Mouse (Mus musculus): ENCODE data around the gene Shisa5.
A peak's percentile ranks its signal among the peaks of the same experiment; 100 is the strongest.

Gene Shisa5

GRCm38 (mm10) chr9:109093786-109094552, 55.6 kb downstream of the Shisa5 start:
- no peak for DNase-seq (ENCODE audit: low read depth)

GRCm38 (mm10) chr9:109094553-109095136, 56.3 kb downstream of the Shisa5 start:
- DNase-seq (ENCODE audit: low read depth): no peak

- DNase-seq (ENCODE audit: low read depth): no peak
Observed at GRCm38 (mm10) chr9:109095137-109095982, 57.0 kb downstream of the Shisa5 start, which contains the start of gene Plxnb1. TSS of gene Plxnb1 (plus strand) at chr9:109095389.

- no peak for DNase-seq (ENCODE audit: low read depth)
Observed at GRCm38 (mm10) chr9:109096251-109096661, 57.9 kb downstream of the Shisa5 start.

- DNase-seq (ENCODE audit: low read depth): no peak
Observed at GRCm38 (mm10) chr9:109096856-109097255, 58.5 kb downstream of the Shisa5 start.

- DNase-seq (ENCODE audit: low read depth): no peak
Observed at GRCm38 (mm10) chr9:109097291-109097690, 58.9 kb downstream of the Shisa5 start.

- peak; percentile 68 for DNase-seq (ENCODE audit: low read depth)
Observed at GRCm38 (mm10) chr9:109097831-109098230, 59.5 kb downstream of the Shisa5 start.

GRCm38 (mm10) chr9:109098366-109098765, 60.0 kb downstream of the Shisa5 start:
- DNase-seq (ENCODE audit: low read depth): no peak

GRCm38 (mm10) chr9:109098969-109099368, 60.6 kb downstream of the Shisa5 start:
- no peak for DNase-seq (ENCODE audit: low read depth)

GRCm38 (mm10) chr9:109100307-109100928, 62.1 kb downstream of the Shisa5 start:
- DNase-seq (ENCODE audit: low read depth): no peak

- no peak for DNase-seq (ENCODE audit: low read depth)
Observed at GRCm38 (mm10) chr9:109101933-109102445, 63.6 kb downstream of the Shisa5 start.

GRCm38 (mm10) chr9:109102541-109102940, 64.2 kb downstream of the Shisa5 start:
- DNase-seq (ENCODE audit: low read depth): no peak

- DNase-seq (ENCODE audit: low read depth): no peak
Observed at GRCm38 (mm10) chr9:109103250-109103649, 64.9 kb downstream of the Shisa5 start.

GRCm38 (mm10) chr9:109104083-109104482, 65.7 kb downstream of the Shisa5 start:
- no peak for DNase-seq (ENCODE audit: low read depth)

- DNase-seq (ENCODE audit: low read depth): no peak
Observed at GRCm38 (mm10) chr9:109105011-109105410, 66.6 kb downstream of the Shisa5 start.

- DNase-seq (ENCODE audit: low read depth): no peak
Observed at GRCm38 (mm10) chr9:109105648-109106047, 67.3 kb downstream of the Shisa5 start.

- DNase-seq (ENCODE audit: low read depth): no peak
Observed at GRCm38 (mm10) chr9:109107341-109107740, 69.0 kb downstream of the Shisa5 start.
